Mouse (Mus musculus) intestine, postnatal 0 days (tissue): Measurements from ENCODE around the gene C1qbp. TPM values are rescaled to one million over a fixed set of nuclear protein-coding genes. Genes with fewer than 3 reads are reported as not detected.

ENCODE experiments used
- ATAC-seq: fragments of 200-750 bp; cut with Nextera tagmentation; 2 replicates; pipeline ENCODE4 v1.8.0; 2017; ENCODE audit warnings: mild to moderate bottlenecking, moderate TSS enrichment, moderate library complexity
- H3K27ac ChIP-seq: fragments of 300-500 bp; sonication (generic); 2 replicates; pipeline ENCODE4 v1.5.1; 2014; ENCODE audit warnings: mild to moderate bottlenecking, low read depth, low read length, moderate library complexity
- H3K27me3 ChIP-seq: fragments of 300-500 bp; sonication (generic); replicated peaks from 2 replicates; pipeline ENCODE4 v1.6.1; 2014; ENCODE audit warnings: low read length, mixed read lengths; ENCODE audit not compliant: control insufficient read depth, insufficient read depth
- H3K36me3 ChIP-seq: fragments of 300-500 bp; sonication (generic); 2 replicates; pipeline ENCODE4 v1.6.1; 2014; ENCODE audit warnings: mild to moderate bottlenecking, moderate library complexity; ENCODE audit not compliant: control insufficient read depth, insufficient read depth
- H3K4me1 ChIP-seq: fragments of 300-500 bp; sonication (generic); replicated peaks from 2 replicates; pipeline ENCODE4 v1.6.1; 2014; ENCODE audit warnings: antibody characterized with exemption, low read length, mixed read lengths; ENCODE audit not compliant: control insufficient read depth, insufficient read depth
- H3K4me2 ChIP-seq: fragments of 300-500 bp; sonication (generic); replicated peaks from 2 replicates; pipeline ENCODE4 v1.6.1; 2014; ENCODE audit warnings: low read depth, mild to moderate bottlenecking, moderate library complexity
- H3K4me3 ChIP-seq: fragments of 300-500 bp; sonication (generic); 2 replicates; pipeline ENCODE4 v1.5.1; 2014; ENCODE audit warnings: low read depth, low read length
- H3K9ac ChIP-seq: fragments of 300-500 bp; sonication (generic); 2 replicates; pipeline ENCODE4 v1.6.1; 2014; ENCODE audit warnings: mild to moderate bottlenecking, low read depth, low read length
- H3K9me3 ChIP-seq: fragments of 300-500 bp; sonication (generic); 2 replicates; pipeline ENCODE4 v1.6.1; 2016; ENCODE audit warnings: mixed run types; ENCODE audit not compliant: control insufficient read depth
- CTCF ChIP-seq: sonication (generic); IDR thresholded peaks from 2 replicates; pipeline ENCODE4 v1.5.1; 2016; ENCODE audit warnings: low read depth, mild to moderate bottlenecking, control low read depth, antibody characterized with exemption, moderate library complexity
- WGBS: fragments of 180-500 bp; shearing (Covaris S2); extraction: QIAGEN DNeasy Blood & Tissue Kit; methylation state at CpG from one replicate; pipeline ENCODE4 v1.1.7; 2014; 5-methylcytosine and 5-hydroxymethylcytosine counted together
- polyA plus RNA-seq: library from polyadenylated mRNA; unstranded; fragments of >200 nt; fragmentation: Nextera tagmentation; extraction: Ambion mirVana; gene quantifications from 2 replicates; pipeline ENCODE4 v1.2.1, GENCODE M21; 2015

The C1qbp gene
- polyA plus RNA-seq, 1 experiment from 2014 or later, result 145 TPM

DNA sequence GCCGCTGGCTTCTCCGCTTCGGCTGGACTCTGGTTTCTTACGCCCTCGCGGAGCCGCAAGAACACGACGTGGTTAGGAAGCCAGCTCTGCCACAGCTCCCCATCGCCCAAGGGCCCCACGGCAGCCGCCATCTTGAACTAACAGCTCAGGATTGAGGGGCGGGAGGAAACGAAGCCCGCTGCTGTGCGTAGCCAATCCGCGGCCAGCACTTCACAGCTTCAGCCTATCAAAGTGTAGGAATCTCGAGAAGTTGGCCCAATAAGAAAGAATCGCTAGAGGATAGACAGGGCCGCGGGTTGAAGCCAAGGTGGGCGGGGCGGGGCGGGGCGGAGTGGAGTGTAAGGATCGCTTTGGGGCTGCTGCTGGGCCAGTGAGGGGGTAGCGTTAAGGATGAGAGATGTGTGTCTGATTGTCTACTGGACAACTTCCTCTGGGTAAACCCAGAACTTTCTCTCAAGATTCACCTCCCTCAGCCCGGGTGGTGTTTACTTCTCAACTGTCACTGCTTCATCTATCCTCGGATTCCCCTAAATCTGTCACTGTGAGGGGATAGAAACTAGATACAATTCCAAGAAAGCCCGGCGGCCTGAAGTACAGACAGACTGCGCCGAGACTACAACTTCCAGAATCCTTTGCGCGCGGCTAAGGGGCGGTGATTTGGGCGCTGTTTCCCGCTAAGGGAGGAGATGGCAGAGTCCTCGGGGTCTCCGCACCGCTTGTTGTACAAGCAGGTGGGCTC, 12.8 kb downstream of the C1qbp start, which contains the start of the genes Nup88 and Rpain:
Gene Nup88, minus strand, starts transcription at position 153 of the 739 bp plus-strand sequence.
Gene Rpain, plus strand, starts transcription at position 393 of the 739 bp plus-strand sequence.
- no peaks in the 10 kb centered on the region for H3K27me3 ChIP-seq
- peak within 1 kb of the TSS; percentile 94 for H3K4me3 ChIP-seq
- H3K4me2 ChIP-seq, result peak within 1 kb of the TSS; percentile 90
- no peaks in the 10 kb centered on the region for H3K4me1 ChIP-seq
- H3K9me3 ChIP-seq, result no peaks in the 10 kb centered on the region
- under 1% methylated on average over 43 of the region's 43 CpGs for WGBS
- peak; percentile 96 for ATAC-seq
- peak within 1 kb of the TSS; percentile 85 for H3K27ac ChIP-seq
- H3K9ac ChIP-seq, result peak within 1 kb of the TSS; percentile 88
- H3K36me3 ChIP-seq, result peaks cover 28% of the 10 kb centered on the region
- TF ChIP-seq CTCF, result no peak

DNA sequence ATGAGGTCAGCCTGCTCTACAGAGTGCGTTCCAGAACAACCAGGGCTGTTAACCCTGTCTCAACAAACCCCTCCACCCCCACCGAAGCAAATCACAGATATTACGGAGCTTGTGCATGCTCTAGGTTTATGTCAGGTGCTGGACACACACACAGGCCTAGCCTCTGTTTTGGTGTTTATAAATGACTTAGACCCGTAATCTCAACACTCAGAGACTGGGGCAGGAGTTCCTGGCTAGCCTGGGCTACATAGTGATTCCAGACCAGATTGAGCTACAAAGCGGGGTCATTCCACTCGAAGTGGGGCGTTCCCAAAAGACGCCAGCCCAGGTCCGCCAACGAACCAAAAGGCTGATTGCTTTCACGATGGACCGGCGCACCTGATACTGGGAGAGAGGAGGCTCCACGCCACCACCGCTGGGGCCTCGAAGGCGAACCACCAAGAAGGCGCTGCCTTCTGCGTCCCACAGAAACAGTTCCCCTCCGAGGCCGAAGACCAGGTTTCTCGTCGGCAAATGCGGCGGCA, 13.5 kb downstream of the C1qbp start:
- Histone ChIP-seq H3K9me3 (no peaks in the 10 kb centered on the region), H3K9ac (peak overlapping the region; percentile 88), H3K27me3 (no peaks in the 10 kb centered on the region), H3K4me2 (peak overlapping the region; percentile 90), H3K36me3 (peaks cover 28% of the 10 kb centered on the region), H3K4me1 (no peaks in the 10 kb centered on the region), H3K4me3 (peak overlapping the region; percentile 94), H3K27ac (peak overlapping the region; percentile 85)
- under 1% methylated on average over 25 of the region's 25 CpGs for WGBS
- TF ChIP-seq CTCF, result no peak
- peak; percentile 20; the same call in 1 of the 2 replicates for ATAC-seq

- Histone ChIP-seq H3K27ac (no peak overlapping the region), H3K4me2 (no peak overlapping the region), H3K4me3 (no peak overlapping the region), H3K27me3 (no peaks in the 10 kb centered on the region), H3K4me1 (no peaks in the 10 kb centered on the region), H3K36me3 (peaks cover 61% of the 10 kb centered on the region), H3K9me3 (no peaks in the 10 kb centered on the region), H3K9ac (no peak overlapping the region)
- no peak for TF ChIP-seq CTCF
- WGBS, result 78% methylated on average over 4 of the region's 4 CpGs
- no peak for ATAC-seq
Measured at GRCm38 (mm10) chr11:70964222-70964907, 18.5 kb downstream of the C1qbp start.

DNA sequence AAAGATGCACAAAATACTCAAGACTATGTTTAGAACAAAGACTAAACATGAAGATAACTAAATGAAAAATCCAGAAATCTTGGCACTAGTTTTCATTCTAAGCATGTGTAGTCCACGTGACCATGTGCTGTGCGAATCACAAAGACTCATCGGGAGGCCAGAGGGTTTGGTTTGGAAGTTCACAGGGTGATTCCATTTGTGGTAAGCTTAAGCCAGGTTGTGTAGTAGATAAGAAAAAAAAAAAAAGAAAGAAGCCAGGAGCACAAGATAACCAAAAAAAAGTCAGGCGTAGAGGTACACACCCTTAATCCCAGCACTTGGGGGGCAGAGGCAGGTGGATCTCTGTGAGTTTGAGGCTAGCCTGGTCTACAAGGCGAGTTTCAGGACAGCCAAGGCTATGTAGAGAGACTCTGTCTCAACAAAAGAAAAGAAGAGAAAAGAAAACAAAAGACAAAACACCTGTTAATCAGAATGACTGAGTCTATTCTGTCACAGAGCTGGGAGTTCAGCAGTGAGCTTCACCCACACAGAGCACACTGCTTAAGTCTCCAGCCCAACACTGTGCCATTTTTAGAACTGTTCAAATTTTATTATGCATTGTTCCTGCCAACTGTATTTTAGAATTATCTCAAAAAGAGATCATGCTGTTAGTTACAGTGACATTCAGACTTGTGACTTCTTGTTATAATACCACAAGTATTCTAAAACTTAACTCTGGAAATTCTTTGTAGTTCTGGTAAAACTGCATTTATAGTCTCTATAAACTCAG, 21.9 kb downstream of the C1qbp start:
- no peak overlapping the region for H3K4me2 ChIP-seq
- no peak overlapping the region for H3K4me3 ChIP-seq
- H3K9ac ChIP-seq, result no peak overlapping the region
- no peaks in the 10 kb centered on the region for H3K9me3 ChIP-seq
- TF ChIP-seq CTCF, result no peak
- ATAC-seq, result no peak
- no peaks in the 10 kb centered on the region for H3K27me3 ChIP-seq
- H3K36me3 ChIP-seq, result peaks cover 85% of the 10 kb centered on the region
- no peak overlapping the region for H3K27ac ChIP-seq
- WGBS, result 90% methylated on average over 5 of the region's 5 CpGs
- H3K4me1 ChIP-seq, result no peaks in the 10 kb centered on the region

DNA sequence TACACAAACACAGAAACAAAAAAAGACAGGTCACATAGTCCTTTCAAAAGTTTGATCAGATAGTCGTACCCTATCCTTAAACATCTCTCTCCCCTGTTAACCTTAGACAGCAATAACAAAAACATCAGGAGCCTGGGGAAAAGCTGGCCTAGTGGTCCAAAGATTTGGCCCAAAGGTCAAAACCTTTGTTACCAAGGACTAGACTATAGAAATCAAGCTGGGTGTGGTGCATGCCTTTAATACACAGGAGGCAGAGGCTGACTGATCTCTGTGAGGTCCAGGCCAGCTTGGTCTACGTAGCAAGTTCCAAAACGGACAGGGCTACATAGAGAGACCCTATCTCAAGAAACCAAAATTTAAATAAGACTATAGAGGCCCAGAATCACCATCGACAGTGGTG, 28.1 kb downstream of the C1qbp start:
- Histone ChIP-seq H3K4me2 (no peak overlapping the region), H3K27me3 (no peaks in the 10 kb centered on the region), H3K4me3 (no peak overlapping the region), H3K9ac (no peak overlapping the region), H3K36me3 (peaks cover 83% of the 10 kb centered on the region), H3K27ac (no peak overlapping the region), H3K9me3 (no peaks in the 10 kb centered on the region), H3K4me1 (no peaks in the 10 kb centered on the region)
- no peak for TF ChIP-seq CTCF
- ATAC-seq, result no peak
- WGBS, result 89% methylated on average over 4 of the region's 4 CpGs
